Mouse (Mus musculus): ENCODE data around the gene Card14.
A peak's percentile ranks its signal among the peaks of the same experiment; 100 is the strongest.

The Card14 gene

GRCm38 (mm10) chr11:119300986-119301385, 6.6 kb upstream of the Card14 start:
- no peak for DNase-seq (ENCODE audit: low read depth, low spot score)

GRCm38 (mm10) chr11:119304904-119305712, 2.5 kb upstream of the Card14 start:
- DNase-seq (ENCODE audit: low read depth, low spot score), result peak; percentile 66

- DNase-seq (ENCODE audit: low read depth, low spot score), result no peak
These were observed 558 bp upstream of the Card14 start for GRCm38 (mm10) chr11:119306762-119307657.

GRCm38 (mm10) chr11:119307916-119308315, 348 bp downstream of the Card14 start:
- no peak for DNase-seq (ENCODE audit: low read depth, low spot score)

GRCm38 (mm10) chr11:119310621-119311020, 3.1 kb downstream of the Card14 start:
- DNase-seq (ENCODE audit: low read depth, low spot score), result no peak

GRCm38 (mm10) chr11:119314252-119314936, 6.8 kb downstream of the Card14 start:
- no peak for DNase-seq (ENCODE audit: low read depth, low spot score)

GRCm38 (mm10) chr11:119316720-119317119, 9.2 kb downstream of the Card14 start:
- DNase-seq (ENCODE audit: low read depth, low spot score), result no peak

- DNase-seq (ENCODE audit: low read depth, low spot score), result no peak
These were observed 15.0 kb downstream of the Card14 start for GRCm38 (mm10) chr11:119322521-119322920.

GRCm38 (mm10) chr11:119325068-119325467, 17.5 kb downstream of the Card14 start:
- peak; percentile 27 for DNase-seq (ENCODE audit: low read depth, low spot score)

GRCm38 (mm10) chr11:119330592-119330991, 23.0 kb downstream of the Card14 start:
- DNase-seq (ENCODE audit: low read depth, low spot score), result no peak

- DNase-seq (ENCODE audit: low read depth, low spot score), result peak; percentile 32
These were observed 24.4 kb downstream of the Card14 start for GRCm38 (mm10) chr11:119331970-119332369.

GRCm38 (mm10) chr11:119338271-119339059, 30.9 kb downstream of the Card14 start:
- no peak for DNase-seq (ENCODE audit: low read depth, low spot score)

- DNase-seq (ENCODE audit: low read depth, low spot score), result no peak
These were observed 31.6 kb downstream of the Card14 start for GRCm38 (mm10) chr11:119339179-119339578.

- peak; percentile 72 for DNase-seq (ENCODE audit: low read depth, low spot score)
These were observed 32.1 kb downstream of the Card14 start for GRCm38 (mm10) chr11:119339637-119340036.

- DNase-seq (ENCODE audit: low read depth, low spot score), result no peak
These were observed 36.6 kb downstream of the Card14 start for GRCm38 (mm10) chr11:119344178-119344577.

- no peak for DNase-seq (ENCODE audit: low read depth, low spot score)
These were observed 37.3 kb downstream of the Card14 start for GRCm38 (mm10) chr11:119344865-119345264.

GRCm38 (mm10) chr11:119347125-119347524, 39.6 kb downstream of the Card14 start:
- DNase-seq (ENCODE audit: low read depth, low spot score), result peak; percentile 27

GRCm38 (mm10) chr11:119352113-119352512, 44.5 kb downstream of the Card14 start:
- no peak for DNase-seq (ENCODE audit: low read depth, low spot score)

GRCm38 (mm10) chr11:119353946-119354345, 46.4 kb downstream of the Card14 start:
- no peak for DNase-seq (ENCODE audit: low read depth, low spot score)

GRCm38 (mm10) chr11:119354798-119355442, 47.4 kb downstream of the Card14 start:
- DNase-seq (ENCODE audit: low read depth, low spot score), result peak; percentile 53
